Mouse (Mus musculus): ENCODE data around the gene Gm906. TPM values are rescaled to one million over a fixed set of nuclear protein-coding genes. Genes with fewer than 3 reads are reported as not detected.

Gene Gm906
- not detected for polyA plus RNA-seq (2014; fragmentation: Illumina TruSeq; extraction: RNeasy Lipid Tissue Mini Kit (QIAGEN cat#74804); ENCODE audit: insufficient read depth, low read depth, low replicate concordance)

GRCm38 (mm10) chr13:50250208-50250607 lies at the start of gene Gm906:
Gm906 (minus strand) TSS chr13:50250308.

Other genes with a start within 250 kb of the Gm906 start
- 10.7 TPM for gene Fbxw17, start 167.6 kb upstream of the Gm906 start, polyA plus RNA-seq (2014; fragmentation: Illumina TruSeq; extraction: RNeasy Lipid Tissue Mini Kit (QIAGEN cat#74804); ENCODE audit: insufficient read depth, low read depth, low replicate concordance)
- gene Gm47429, start 193.6 kb upstream of the Gm906 start, polyA plus RNA-seq (2014; fragmentation: Illumina TruSeq; extraction: RNeasy Lipid Tissue Mini Kit (QIAGEN cat#74804); ENCODE audit: insufficient read depth, low read depth, low replicate concordance) = not detected
- not detected for gene Nutm2, start 217.0 kb upstream of the Gm906 start, polyA plus RNA-seq (2014; fragmentation: Illumina TruSeq; extraction: RNeasy Lipid Tissue Mini Kit (QIAGEN cat#74804); ENCODE audit: insufficient read depth, low read depth, low replicate concordance)